Mouse (Mus musculus) liver, adult 2 months (tissue): Measurements from ENCODE around the gene Chn1.

ENCODE experiments used
- CTCF ChIP-seq: fragments of 200-500 bp; IDR thresholded peaks from 2 replicates; pipeline ENCODE4 v1.5.1; 2011; ENCODE audit warnings: low read depth, low read length, control low read depth
- POLR2A ChIP-seq: fragments of 200-500 bp; IDR thresholded peaks from 2 replicates; pipeline ENCODE4 v1.6.1; 2011; ENCODE audit warnings: low read length, control low read depth; ENCODE audit not compliant: insufficient read depth; ENCODE audit errors: extremely low read depth

DNA sequence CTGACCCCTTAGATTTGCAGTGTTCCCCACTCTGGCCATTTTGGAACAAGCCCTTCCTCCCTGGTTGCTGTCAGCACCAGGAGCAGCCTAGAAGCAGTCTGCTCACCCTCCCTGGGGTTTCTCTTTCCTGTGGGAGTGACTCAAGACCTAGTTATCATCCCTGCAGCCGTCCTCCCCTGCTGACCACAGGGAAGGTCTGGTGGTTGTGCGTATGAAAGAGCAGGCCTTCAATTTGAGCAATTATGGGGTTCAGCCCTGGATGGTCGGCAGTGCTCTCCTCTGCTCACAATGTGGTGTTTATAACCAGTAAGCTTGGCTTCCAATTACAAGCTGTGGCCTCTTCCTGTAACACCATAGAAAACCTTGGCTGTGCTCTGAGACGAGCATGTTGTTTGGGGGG is 167.5 kb downstream of the Chn1 start:
- TF ChIP-seq POLR2A (no peak), CTCF (no peak)
